Mouse (Mus musculus): ENCODE data around the gene Peg3.

DNA sequence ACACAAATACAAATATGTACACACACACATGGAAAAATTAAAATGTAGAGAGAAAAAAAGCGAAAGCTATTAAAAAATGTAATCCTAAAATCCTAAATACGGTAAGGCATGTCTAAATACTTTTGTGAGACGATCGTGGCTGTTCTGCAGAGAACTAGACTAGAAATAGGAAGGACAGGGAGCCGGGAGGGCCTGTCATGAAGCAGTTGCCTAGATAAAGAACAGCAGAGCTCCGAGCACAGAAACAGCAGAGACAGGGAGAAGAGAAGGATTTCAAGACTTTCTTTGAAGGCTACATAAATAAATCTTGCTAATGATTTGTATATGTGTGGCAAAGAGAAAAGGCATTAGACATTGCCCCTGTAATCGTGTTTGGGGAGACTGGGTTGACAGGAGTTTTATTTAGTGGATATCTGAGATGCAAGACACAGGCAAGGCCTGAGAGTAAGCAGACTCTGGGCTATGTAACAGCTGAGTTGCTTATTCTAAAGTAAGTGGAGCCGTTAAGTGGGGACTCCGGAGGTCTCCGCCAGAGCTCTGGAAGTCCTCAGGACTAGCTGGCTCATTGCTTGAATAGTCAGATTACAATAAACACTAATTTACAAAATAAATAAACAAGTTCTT, 14.2 kb upstream of the Peg3 start:
- no peak for TF ChIP-seq CTCF (IDR thresholded peaks at IDR 0.05; ENCODE audit: low read depth)
- TF ChIP-seq EP300 (optimal IDR thresholded peaks at IDR 0.05): no peak
